Mouse (Mus musculus) heart, adult 2 months (tissue): ENCODE measurements around the gene P2ry14.

Source experiments
- CTCF ChIP-seq: fragments of 200-600 bp; IDR thresholded peaks from 2 replicates; pipeline ENCODE4 v1.8.1; 2022; ENCODE audit warnings: antibody characterized with exemption, mild to moderate bottlenecking, moderate library complexity
- EP300 ChIP-seq: fragments of 200-500 bp; IDR thresholded peaks from 2 replicates; pipeline ENCODE4 v1.6.1; 2011; ENCODE audit warnings: low read depth, low read length, control low read depth; ENCODE audit not compliant: insufficient read depth
- POLR2A ChIP-seq: fragments of 200-500 bp; IDR thresholded peaks from 2 replicates; pipeline ENCODE4 v1.6.1; 2011; ENCODE audit warnings: mild to moderate bottlenecking, low read depth, low read length, control low read depth; ENCODE audit not compliant: insufficient read depth

DNA sequence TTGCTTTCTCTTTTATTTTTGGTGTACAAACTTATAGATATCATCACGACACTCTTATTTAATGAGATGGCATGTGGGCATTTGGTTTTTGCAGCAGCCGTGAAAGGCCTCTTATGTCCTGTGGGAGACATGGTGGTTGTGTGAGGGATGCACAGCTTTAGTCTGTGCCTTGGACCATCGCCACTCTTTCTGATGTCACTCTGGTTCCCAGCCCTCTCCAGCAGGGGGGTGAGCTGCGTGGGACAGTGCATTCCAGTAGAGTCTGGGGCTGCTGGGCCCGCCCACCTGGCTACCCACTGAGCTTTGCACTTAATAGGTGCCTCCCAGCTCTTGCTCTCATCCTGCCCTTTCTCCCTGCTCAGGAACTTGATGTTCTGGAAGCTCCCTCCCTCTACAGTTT is 27.7 kb upstream of the P2ry14 start:
- TF ChIP-seq CTCF: no peak
- no peak for TF ChIP-seq POLR2A
- no peak for TF ChIP-seq EP300
